Mouse (Mus musculus): ENCODE results near the gene Gcnt7. TPM values are rescaled to one million over a fixed set of nuclear protein-coding genes. Genes with fewer than 3 reads are reported as not detected.

Gene Gcnt7
- polyA plus RNA-seq, 2 experiments: 0.03 to 0.66 TPM

DNA sequence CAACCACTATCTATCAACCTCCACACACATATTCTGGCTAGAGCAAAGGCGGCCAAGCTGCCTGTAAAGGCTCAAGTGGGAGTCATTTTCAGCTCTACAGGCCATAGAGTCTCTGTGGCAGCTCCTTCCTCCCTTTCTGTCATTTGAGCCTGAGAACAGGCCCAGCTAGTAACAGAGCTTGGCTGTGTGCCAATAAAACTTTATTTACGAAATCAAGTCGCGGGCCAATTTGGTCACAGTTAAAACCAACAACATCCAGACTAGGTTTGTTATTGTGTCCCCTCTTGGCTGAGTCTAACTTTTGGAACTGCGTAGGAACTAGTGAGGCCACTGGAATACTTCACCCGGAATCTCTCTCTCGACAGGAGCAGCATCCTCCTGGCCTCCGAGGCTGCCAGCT is 15.2 kb upstream of the Gcnt7 start:
- no peak overlapping the region for H3K4me2 ChIP-seq (replicated peaks; ENCODE audit: low read depth, low read length, severe bottlenecking)
- H3K4me3 ChIP-seq (replicated peaks; ENCODE audit: low read length): no peak overlapping the region
- DNase-seq (ENCODE audit: low spot score) (peak; percentile 49), ATAC-seq (ENCODE audit: low FRiP score, low read depth) (0 out of 2 replicates have a peak, but pooled peaks have one; percentile 20)
- H3K4me1 ChIP-seq (ENCODE audit: control insufficient read depth, insufficient read depth, low read length): peaks cover 4% of the 10 kb centered on the region; the same call in 1 of the 2 replicates
- H3K27me3 ChIP-seq (ENCODE audit: control insufficient read depth, insufficient read depth, low read length): no peaks in the 10 kb centered on the region
- TF ChIP-seq POLR2A (IDR thresholded peaks at IDR 0.05; ENCODE audit: borderline replicate concordance, extremely low read depth, insufficient read depth, insufficient read length): no peak
- no peaks in the 10 kb centered on the region for H3K9me3 ChIP-seq (ENCODE audit: control insufficient read depth, low read length)
- WGBS: 39% methylated on average over 8 of the region's 8 CpGs
- H3K27ac ChIP-seq (replicated peaks; ENCODE audit: low read depth, low read length): no peak overlapping the region; the same call in 1 of the 2 replicates
- peaks cover 16% of the 10 kb centered on the region for H3K36me3 ChIP-seq (ENCODE audit: control insufficient read depth, insufficient read depth, low read length)
- H3K9ac ChIP-seq (ENCODE audit: low read depth, low read length, severe bottlenecking): no peak overlapping the region

GRCm38 (mm10) chr2:172472318-172472717 is 13.9 kb upstream of the Gcnt7 start, which contains the start of gene Fam209:
TSS of gene Fam209 (plus strand) at chr2:172472520.
- Histone ChIP-seq H3K36me3 (ENCODE audit: control insufficient read depth, insufficient read depth, low read length) (peaks cover 28% of the 10 kb centered on the region), H3K4me3 (replicated peaks; ENCODE audit: low read length) (no peak within 1 kb of the TSS), H3K27me3 (ENCODE audit: control insufficient read depth, insufficient read depth, low read length) (no peaks in the 10 kb centered on the region), H3K27ac (replicated peaks; ENCODE audit: low read depth, low read length) (no peak within 1 kb of the TSS; the same call in 1 of the 2 replicates), H3K4me1 (ENCODE audit: control insufficient read depth, insufficient read depth, low read length) (peaks cover 4% of the 10 kb centered on the region; the same call in 1 of the 2 replicates), H3K9me3 (ENCODE audit: control insufficient read depth, low read length) (no peaks in the 10 kb centered on the region), H3K4me2 (replicated peaks; ENCODE audit: low read depth, low read length, severe bottlenecking) (no peak within 1 kb of the TSS), H3K9ac (ENCODE audit: low read depth, low read length, severe bottlenecking) (no peak within 1 kb of the TSS)
- 83% methylated on average over 11 of the region's 11 CpGs for WGBS
- no peak for DNase-seq (ENCODE audit: low spot score)
- no peak for TF ChIP-seq POLR2A (IDR thresholded peaks at IDR 0.05; ENCODE audit: borderline replicate concordance, extremely low read depth, insufficient read depth, insufficient read length)
- ATAC-seq (ENCODE audit: low FRiP score, low read depth): no peak

DNA sequence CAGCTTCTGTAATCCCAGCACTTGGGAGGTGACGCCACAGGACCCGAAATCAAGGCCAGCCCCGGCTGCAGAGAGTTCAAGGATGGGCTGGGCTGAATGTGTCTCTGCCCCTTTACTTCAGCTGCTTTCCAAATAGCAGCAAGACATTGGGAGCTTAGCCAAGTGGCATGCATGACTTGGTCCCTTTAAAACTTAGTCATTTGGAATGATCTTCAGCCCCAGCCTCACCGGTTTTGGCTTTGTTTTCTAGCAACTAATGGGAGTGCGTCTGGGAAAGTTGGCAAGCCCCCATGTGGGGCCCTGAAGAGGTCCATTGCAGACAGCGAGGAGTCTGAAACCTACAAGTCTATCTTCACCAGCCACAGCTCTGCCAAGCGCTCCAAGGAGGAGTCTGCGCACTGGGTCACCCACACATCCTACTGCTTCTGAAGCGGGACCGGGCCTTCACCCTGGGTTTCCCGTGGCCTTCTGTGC is 10.0 kb upstream of the Gcnt7 start:
- Histone ChIP-seq H3K4me3 (replicated peaks; ENCODE audit: low read length) (no peak overlapping the region), H3K4me2 (replicated peaks; ENCODE audit: low read depth, low read length, severe bottlenecking) (no peak overlapping the region), H3K27me3 (ENCODE audit: control insufficient read depth, insufficient read depth, low read length) (no peaks in the 10 kb centered on the region), H3K9me3 (ENCODE audit: control insufficient read depth, low read length) (no peaks in the 10 kb centered on the region), H3K9ac (ENCODE audit: low read depth, low read length, severe bottlenecking) (no peak overlapping the region), H3K36me3 (ENCODE audit: control insufficient read depth, insufficient read depth, low read length) (peaks cover 66% of the 10 kb centered on the region), H3K4me1 (ENCODE audit: control insufficient read depth, insufficient read depth, low read length) (peaks cover 2% of the 10 kb centered on the region; the same call in 1 of the 2 replicates), H3K27ac (replicated peaks; ENCODE audit: low read depth, low read length) (no peak overlapping the region)
- TF ChIP-seq POLR2A (IDR thresholded peaks at IDR 0.05; ENCODE audit: borderline replicate concordance, extremely low read depth, insufficient read depth, insufficient read length): no peak
- 87% methylated on average over 11 of the region's 11 CpGs for whole genome bisulfite sequencing
- DNase-seq (ENCODE audit: low spot score) (peak; percentile 30), ATAC-seq (ENCODE audit: low FRiP score, low read depth) (no peak)

- H3K27me3 ChIP-seq (ENCODE audit: control insufficient read depth, insufficient read depth, low read length): no peaks in the 10 kb centered on the region
- H3K36me3 ChIP-seq (ENCODE audit: control insufficient read depth, insufficient read depth, low read length): peaks cover 77% of the 10 kb centered on the region
- DNase-seq (ENCODE audit: low spot score) (no peak), ATAC-seq (ENCODE audit: low FRiP score, low read depth) (no peak)
- no peak for TF ChIP-seq POLR2A (IDR thresholded peaks at IDR 0.05; ENCODE audit: borderline replicate concordance, extremely low read depth, insufficient read depth, insufficient read length)
- H3K9me3 ChIP-seq (ENCODE audit: control insufficient read depth, low read length): no peaks in the 10 kb centered on the region
- no peak overlapping the region for H3K9ac ChIP-seq (ENCODE audit: low read depth, low read length, severe bottlenecking)
- no peaks in the 10 kb centered on the region for H3K4me1 ChIP-seq (ENCODE audit: control insufficient read depth, insufficient read depth, low read length)
- H3K27ac ChIP-seq (replicated peaks; ENCODE audit: low read depth, low read length): no peak overlapping the region
- WGBS: 93% methylated on average over 5 of the region's 5 CpGs
- H3K4me3 ChIP-seq (replicated peaks; ENCODE audit: low read length): no peak overlapping the region
- H3K4me2 ChIP-seq (replicated peaks; ENCODE audit: low read depth, low read length, severe bottlenecking): no peak overlapping the region
Observed at GRCm38 (mm10) chr2:172467206-172467605, 8.8 kb upstream of the Gcnt7 start.

DNA sequence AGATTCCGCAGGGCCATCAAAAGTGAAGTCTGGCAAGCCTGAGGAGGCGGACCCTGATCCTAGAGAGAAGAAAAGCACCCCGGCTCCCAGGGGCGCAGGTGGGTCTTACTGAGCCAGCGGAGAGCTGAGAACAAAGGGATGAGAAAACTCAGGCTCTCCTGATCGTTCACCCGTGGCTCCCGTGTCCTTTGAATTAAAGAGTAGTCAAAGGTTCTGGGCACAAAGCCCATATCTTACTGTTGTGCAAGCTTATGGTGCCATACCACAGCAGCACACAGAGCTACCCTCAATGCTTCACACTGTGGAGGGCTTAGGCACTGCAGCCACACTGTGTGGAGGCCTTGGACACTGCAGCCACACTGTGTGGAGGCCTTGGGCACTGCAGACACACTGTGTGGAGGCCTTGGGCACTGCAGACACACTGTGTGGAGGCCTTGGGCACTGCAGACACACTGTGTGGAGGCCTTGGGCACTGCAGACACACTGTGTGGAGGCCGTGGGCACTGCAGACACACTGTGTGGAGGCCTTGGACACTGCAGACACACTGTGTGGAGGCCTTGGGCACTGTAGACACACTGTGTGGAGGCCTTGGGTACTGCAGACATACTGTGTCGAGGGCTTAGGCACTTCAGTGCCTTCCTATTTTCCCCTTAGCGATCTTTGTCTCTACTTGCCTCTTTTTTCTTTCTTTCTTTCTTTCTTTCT is 8.2 kb upstream of the Gcnt7 start:
- peaks cover 78% of the 10 kb centered on the region for H3K36me3 ChIP-seq (ENCODE audit: control insufficient read depth, insufficient read depth, low read length)
- no peak overlapping the region for H3K4me2 ChIP-seq (replicated peaks; ENCODE audit: low read depth, low read length, severe bottlenecking)
- ATAC-seq (ENCODE audit: low FRiP score, low read depth) (no peak), DNase-seq (ENCODE audit: low spot score) (no peak)
- no peaks in the 10 kb centered on the region for H3K4me1 ChIP-seq (ENCODE audit: control insufficient read depth, insufficient read depth, low read length)
- H3K9ac ChIP-seq (ENCODE audit: low read depth, low read length, severe bottlenecking): no peak overlapping the region
- H3K27ac ChIP-seq (replicated peaks; ENCODE audit: low read depth, low read length): no peak overlapping the region
- 92% methylated on average over 11 of the region's 11 CpGs for WGBS
- H3K4me3 ChIP-seq (replicated peaks; ENCODE audit: low read length): no peak overlapping the region
- H3K27me3 ChIP-seq (ENCODE audit: control insufficient read depth, insufficient read depth, low read length): no peaks in the 10 kb centered on the region
- H3K9me3 ChIP-seq (ENCODE audit: control insufficient read depth, low read length): no peaks in the 10 kb centered on the region
- no peak for TF ChIP-seq POLR2A (IDR thresholded peaks at IDR 0.05; ENCODE audit: borderline replicate concordance, extremely low read depth, insufficient read depth, insufficient read length)

Data from limb, embryonic 14.5 days (tissue).